ENCODE assay signal across 19 mouse cellular contexts in genomic region chr3:39982656-39983055, GRCm38 (mm10).
DNase-seq lines count a peak whose midpoint lies in the region; ATAC-seq and TF ChIP-seq lines count a peak whose summit lies in the region.
"Had no signal": no experiment of that assay in that cellular context is flagged by ENCODE, and none has a peak within 500 bp of the region (broad histone marks: within the 10 kb centered on the region; RNA-seq: fewer than 3 reads in every experiment).

No protein-coding gene starts in this region.

- DNase-seq in embryonic facial prominence, embryonic 14.5 days (ENCODE audit: low spot score): peak; percentile 24
- no peak for DNase-seq in embryonic facial prominence, embryonic 10.5 days (ENCODE audit: low spot score)
- DNase-seq in NIH3T3 (ENCODE audit: low read depth): peak; percentile 62
- DNase-seq in right cerebral cortex, postnatal 4 days: no peak
- DNase-seq in left cerebral cortex, adult 2 months (ENCODE audit: extremely low spot score in 1 of 2, low spot score in 2 of 2): no peak
- DNase-seq: adrenal gland, adult 2 months; adrenal gland, postnatal 10 days; adrenal gland, postnatal 25 days; cerebellum, adult 11 months; cerebellum, adult 18-20 months; cerebellum, adult 8-10 months; cerebellum, adult 9-11 months; cerebellum, postnatal 14 days; cerebellum, postnatal 36 days; embryo, embryonic 11 days had no signal

- no peaks in the 10 kb centered on the region for H3K27me3 ChIP-seq in embryonic facial prominence, embryonic 14.5 days (replicated peaks; ENCODE audit: control insufficient read depth, insufficient read depth, low read length)
- no peaks in the 10 kb centered on the region for H3K27me3 ChIP-seq in embryonic facial prominence, embryonic 10.5 days (replicated peaks; ENCODE audit: low read depth, poor library complexity, severe bottlenecking)
- H3K27me3 ChIP-seq: embryonic facial prominence, embryonic 12.5 days; embryonic facial prominence, embryonic 15.5 days had no signal

- ATAC-seq in embryonic facial prominence, embryonic 14.5 days (ENCODE audit: low read depth): no peak
- ATAC-seq: forebrain, embryonic 14.5 days; forebrain, embryonic 16.5 days had no signal

- no peak overlapping the region for H3K4me3 ChIP-seq in embryonic facial prominence, embryonic 14.5 days (ENCODE audit: low read depth, low read length)
- no peak overlapping the region for H3K4me3 ChIP-seq in embryonic facial prominence, embryonic 10.5 days
- no peak overlapping the region for H3K4me3 ChIP-seq in left cerebral cortex, adult 2 months
- H3K4me3 ChIP-seq: embryonic facial prominence, embryonic 12.5 days; embryonic facial prominence, embryonic 15.5 days had no signal

- no peak overlapping the region for H3K9ac ChIP-seq in embryonic facial prominence, embryonic 14.5 days (ENCODE audit: low read depth, low read length)
- H3K9ac ChIP-seq: embryonic facial prominence, embryonic 12.5 days; embryonic facial prominence, embryonic 15.5 days had no signal

- H3K27ac ChIP-seq in embryonic facial prominence, embryonic 14.5 days (replicated peaks; ENCODE audit: low read depth, low read length): no peak overlapping the region
- H3K27ac ChIP-seq in embryonic facial prominence, embryonic 10.5 days (replicated peaks): no peak overlapping the region
- H3K27ac ChIP-seq in left cerebral cortex, adult 2 months: no peak overlapping the region
- H3K27ac ChIP-seq: embryonic facial prominence, embryonic 12.5 days; embryonic facial prominence, embryonic 15.5 days had no signal

- no peak for TF ChIP-seq CTCF in left cerebral cortex, adult 2 months (IDR thresholded peaks at IDR 0.05)

- H3K4me1 ChIP-seq in embryonic facial prominence, embryonic 14.5 days (ENCODE audit: control insufficient read depth, insufficient read depth, low read length): no peaks in the 10 kb centered on the region
- H3K4me1 ChIP-seq in embryonic facial prominence, embryonic 10.5 days: peaks cover 14% of the 10 kb centered on the region

- H3K9me3 ChIP-seq in embryonic facial prominence, embryonic 14.5 days (ENCODE audit: control insufficient read depth, low read length): 0 out of 2 replicates have a peak, but pooled peaks cover 3% of the 10 kb centered on the region
- no peaks in the 10 kb centered on the region for H3K9me3 ChIP-seq in embryonic facial prominence, embryonic 10.5 days
- H3K9me3 ChIP-seq: embryonic facial prominence, embryonic 12.5 days; embryonic facial prominence, embryonic 15.5 days had no signal

- no peaks in the 10 kb centered on the region for H3K36me3 ChIP-seq in embryonic facial prominence, embryonic 14.5 days (ENCODE audit: control insufficient read depth, insufficient read depth, low read length)
- no peaks in the 10 kb centered on the region for H3K36me3 ChIP-seq in embryonic facial prominence, embryonic 10.5 days (replicated peaks)
- H3K36me3 ChIP-seq: embryonic facial prominence, embryonic 12.5 days; embryonic facial prominence, embryonic 15.5 days had no signal

- intact Hi-C loops in left cerebral cortex, adult 2 months (cut with DNase I): no loop called here

- H3K4me2 ChIP-seq in embryonic facial prominence, embryonic 14.5 days (ENCODE audit: low read depth, low read length): no peak overlapping the region
- H3K4me2 ChIP-seq: embryonic facial prominence, embryonic 12.5 days; embryonic facial prominence, embryonic 15.5 days had no signal

Comparison
In these comparisons a context has a peak if more than half of its experiments do, and no peak if none do; other contexts are left out.
1. DNase-seq: peak in embryonic facial prominence, embryonic 14.5 days (single experiment) and NIH3T3 (single experiment); none in embryonic facial prominence, embryonic 10.5 days (single experiment), right cerebral cortex, postnatal 4 days (single experiment) and left cerebral cortex, adult 2 months (0 of 2).